Mouse (Mus musculus) left cerebral cortex, postnatal 36 days (tissue): Measurements from ENCODE around the gene Rgs14. TPM values are rescaled to one million over a fixed set of nuclear protein-coding genes. Genes with fewer than 3 reads are reported as not detected.

ENCODE experiments used
- DNase-seq, 2 experiments: peaks; one replicate each; pipeline ENCODE4 v3.0.0; 2021 to 2022; ENCODE audit warnings: low spot score in 2 of 2, mixed read lengths in 1 of 2
- intact Hi-C: fragments of 180-260 bp; cut with DNase I; formaldehyde crosslinking; loops from one replicate; pipeline ENCODE4 v1.15.1; 2025
- total RNA-seq, 2 experiments: library from RNA; stranded (reverse); gene quantifications; 2 replicates each; pipeline ENCODE4 v1.2.3; 2021

Gene Rgs14
- total RNA-seq, 2 experiments from 2014 or later: 52.3 to 53.7 TPM

DNA sequence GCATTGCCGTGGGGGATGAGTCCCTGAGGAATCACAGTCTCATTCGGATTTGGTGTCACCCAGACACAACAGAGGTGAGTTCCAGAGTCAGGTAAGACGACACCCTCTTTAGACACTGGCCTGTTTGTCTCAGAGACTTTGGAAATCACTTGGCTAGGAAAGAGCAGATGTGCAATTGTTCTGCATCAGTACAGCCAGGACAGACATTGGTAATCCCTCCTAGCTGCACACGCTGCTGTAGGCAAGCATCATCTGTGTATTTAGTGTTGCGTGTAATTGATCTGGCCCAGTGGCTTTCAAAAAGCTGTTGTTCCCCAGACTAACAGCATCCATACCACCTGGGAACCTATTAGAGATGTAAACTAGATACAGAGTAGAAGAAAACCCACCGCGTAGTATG lies 33.7 kb downstream of the Rgs14 start:
- DNase-seq: no peak
- intact Hi-C loops: no loop called here

DNA sequence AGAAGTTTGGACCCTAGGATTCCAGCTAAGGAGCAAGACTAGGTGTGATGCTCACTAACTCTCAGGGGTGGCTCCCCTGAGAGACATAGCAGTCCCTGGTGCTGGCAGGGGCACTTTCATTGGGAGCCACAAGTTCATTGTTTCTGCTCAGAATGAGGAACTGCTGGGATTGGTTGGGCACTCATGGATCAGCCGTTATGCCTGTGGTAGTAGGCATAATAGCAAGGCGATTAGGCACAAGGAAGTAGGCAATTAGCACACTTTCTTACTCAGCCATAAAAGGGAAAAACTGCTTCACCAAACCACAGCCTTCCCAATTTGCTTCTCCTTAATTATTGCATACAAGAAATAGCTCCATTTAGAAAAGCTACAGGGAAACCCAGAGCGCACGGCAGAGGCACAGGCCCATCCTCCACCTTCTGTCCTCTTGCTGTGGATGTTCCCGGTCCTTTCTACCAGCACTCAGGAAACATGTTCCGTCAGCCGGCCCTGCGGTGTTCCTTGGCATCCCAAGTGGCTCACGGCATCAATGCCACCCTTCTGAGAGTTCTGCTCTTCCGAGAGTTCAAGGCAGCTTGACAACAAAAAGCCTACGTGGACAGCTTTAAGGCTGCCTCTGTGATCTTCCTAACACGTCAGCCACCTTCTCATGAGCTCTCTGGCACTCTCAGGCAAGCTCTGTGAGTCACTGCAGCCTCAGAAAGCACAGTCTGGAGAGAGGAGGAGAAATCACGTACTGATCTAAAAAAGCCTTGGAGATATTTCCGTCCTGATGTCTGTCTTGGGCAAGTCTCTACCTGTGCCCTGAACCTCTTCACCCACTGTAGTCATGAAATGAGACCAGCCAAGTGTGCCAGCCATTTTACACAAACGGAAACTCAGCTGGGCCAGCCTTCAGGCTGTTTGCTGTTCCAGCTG lies 34.7 kb downstream of the Rgs14 start:
- intact Hi-C loops: loop anchor here (2.0 kb wide), 2 partner anchors 63 to 109 kb away; partner anchors contain the start of gene Pdlim7
- peak; percentile 57 to 71 for DNase-seq

DNA sequence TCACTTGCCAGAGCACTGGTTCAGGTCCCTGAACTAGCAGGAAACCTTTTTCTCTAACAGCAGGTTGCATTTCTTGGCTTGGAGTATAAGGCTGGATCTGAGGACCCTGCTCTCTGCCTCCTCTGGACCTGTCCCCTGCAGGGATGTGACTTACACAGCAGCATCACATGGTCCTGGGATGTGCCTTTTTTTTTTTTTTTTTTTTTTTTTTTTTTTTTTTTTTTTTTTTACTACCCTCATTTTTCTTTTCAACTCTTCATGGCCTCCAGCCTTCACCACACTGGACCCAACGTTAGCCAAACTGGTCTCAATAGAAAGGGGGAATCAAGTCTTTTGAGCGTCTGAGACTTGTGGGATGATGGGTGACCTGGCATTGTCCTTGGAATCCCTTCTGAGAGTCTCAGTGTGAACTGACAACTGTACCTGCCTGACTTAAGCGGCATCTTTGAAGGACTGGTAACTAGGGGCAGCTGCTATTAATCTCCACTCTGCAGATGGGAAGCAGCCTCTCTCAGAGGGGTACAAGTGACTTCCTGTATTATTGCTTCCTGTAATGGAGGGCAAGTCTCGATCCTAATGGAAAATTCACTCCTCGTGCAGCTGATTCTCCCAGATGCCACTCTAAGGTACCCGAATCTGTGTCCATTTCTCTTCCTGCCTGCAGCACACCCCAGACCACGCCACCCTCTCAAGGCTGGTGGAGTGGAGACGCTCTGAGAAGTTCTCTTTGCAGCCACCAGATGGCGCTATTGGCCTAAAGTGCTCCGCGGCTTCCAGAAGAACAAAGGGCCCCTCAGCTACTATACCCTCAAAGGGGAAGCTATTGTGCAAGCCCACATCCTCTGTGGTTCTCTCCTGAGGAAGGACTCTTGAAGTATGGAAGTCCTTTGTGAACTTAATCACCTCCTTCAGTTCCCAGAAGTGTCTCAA lies 35.6 kb downstream of the Rgs14 start:
- intact Hi-C loops: loop anchor here (2.0 kb wide), 2 partner anchors 62 to 108 kb away; partner anchors contain the start of gene Pdlim7
- DNase-seq: peak; percentile 79

DNA sequence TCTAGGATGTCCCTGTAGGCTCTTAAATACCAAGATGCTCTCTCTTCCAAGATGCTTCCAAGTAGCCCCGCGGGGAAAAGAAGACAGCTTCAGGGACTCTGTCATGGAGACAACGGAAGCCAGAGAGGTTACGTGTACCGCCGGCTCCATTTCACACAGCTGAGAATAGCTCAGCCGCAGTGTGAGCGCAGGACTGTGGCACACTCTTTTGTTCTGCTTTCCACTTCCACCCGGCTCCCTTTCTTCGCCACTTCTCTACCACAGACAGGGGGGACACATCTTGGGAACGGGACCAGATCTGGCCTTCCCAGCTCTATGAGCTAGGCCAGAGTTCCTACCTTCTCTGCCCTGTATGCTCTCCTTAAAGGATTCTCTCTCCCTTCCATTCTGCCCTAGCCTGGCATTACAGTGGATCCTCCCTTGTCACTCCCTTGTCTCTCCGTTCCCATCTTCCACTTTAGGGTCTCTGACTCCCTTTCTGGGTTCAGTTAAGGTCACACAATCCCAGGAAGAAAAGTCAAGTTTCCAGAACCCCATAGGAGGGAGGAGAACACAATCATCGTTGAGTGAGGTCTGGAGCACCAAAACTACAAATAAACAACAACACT lies 36.4 kb downstream of the Rgs14 start:
- intact Hi-C loops: loop anchor here (2.0 kb wide), 2 partner anchors 61 to 107 kb away; partner anchors contain the start of gene Pdlim7
- DNase-seq: no peak

DNA sequence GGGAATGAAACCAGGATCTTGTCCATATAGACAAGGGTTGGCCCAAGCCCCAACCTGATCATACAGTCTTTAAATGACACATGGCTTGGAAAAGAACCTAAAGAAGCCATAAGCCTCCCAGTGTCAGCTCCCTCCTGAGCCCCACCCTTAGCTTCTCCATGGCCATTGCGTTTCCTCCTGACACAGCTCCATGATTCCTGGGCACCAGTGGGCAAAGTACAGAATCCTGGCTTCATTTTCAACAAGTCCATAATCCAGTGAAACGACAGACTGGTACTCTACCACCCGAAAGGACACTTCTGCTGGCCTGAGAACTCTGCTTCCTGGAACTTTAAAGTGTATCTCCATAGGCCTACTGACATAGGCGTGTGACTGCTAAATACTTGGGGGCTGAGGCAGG lies 37.8 kb downstream of the Rgs14 start:
- DNase-seq: no peak
- intact Hi-C loops: no loop called here

DNA sequence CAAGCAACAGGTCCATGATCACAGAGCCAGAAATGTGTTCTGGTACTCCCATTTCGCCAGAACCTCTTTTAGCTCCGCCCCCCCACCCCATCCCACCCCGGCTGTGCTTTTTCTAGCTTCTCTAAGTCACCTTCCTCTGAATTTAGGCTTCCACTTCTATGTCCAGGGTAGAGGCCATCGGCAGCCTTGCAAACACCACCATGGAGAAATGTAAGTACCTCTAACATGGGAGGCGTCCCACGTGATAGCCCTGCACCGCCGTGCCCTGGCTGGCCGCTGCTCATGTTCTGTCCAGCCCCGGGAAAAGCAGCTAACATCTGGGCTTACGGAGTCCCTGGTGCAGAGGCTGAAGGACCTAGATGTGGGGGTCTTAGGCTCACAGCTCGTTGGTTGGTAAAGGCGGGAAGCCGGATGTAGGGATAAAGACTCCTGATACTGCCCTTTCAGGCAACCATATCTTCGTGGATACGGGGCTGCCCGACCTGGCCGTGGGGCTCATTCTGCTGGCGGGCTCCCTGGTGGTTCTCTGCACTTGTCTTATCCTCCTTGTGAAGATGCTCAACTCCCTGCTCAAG lies 39.1 kb downstream of the Rgs14 start:
- DNase-seq: no peak
- intact Hi-C loops: no loop called here

DNA sequence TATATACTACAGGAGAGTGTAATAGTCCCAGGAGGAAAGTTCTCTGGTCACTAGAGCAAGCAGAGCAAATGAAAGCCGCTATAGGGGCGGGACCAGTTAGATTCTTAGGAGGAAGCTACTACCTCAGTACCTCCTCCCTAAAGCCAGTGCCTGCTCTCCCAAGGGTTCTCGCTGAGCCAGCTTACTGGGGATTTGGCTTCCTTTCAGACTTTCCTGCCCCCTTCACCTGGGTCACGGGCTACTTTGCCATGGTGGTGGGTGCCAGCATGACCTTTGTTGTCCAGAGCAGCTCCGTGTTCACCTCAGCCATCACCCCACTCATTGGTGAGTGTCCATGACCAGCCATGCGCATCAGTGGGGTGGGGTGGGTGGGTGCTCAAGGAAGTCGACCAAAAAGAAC lies 42.3 kb downstream of the Rgs14 start:
- intact Hi-C loops: no loop called here
- DNase-seq: no peak

DNA sequence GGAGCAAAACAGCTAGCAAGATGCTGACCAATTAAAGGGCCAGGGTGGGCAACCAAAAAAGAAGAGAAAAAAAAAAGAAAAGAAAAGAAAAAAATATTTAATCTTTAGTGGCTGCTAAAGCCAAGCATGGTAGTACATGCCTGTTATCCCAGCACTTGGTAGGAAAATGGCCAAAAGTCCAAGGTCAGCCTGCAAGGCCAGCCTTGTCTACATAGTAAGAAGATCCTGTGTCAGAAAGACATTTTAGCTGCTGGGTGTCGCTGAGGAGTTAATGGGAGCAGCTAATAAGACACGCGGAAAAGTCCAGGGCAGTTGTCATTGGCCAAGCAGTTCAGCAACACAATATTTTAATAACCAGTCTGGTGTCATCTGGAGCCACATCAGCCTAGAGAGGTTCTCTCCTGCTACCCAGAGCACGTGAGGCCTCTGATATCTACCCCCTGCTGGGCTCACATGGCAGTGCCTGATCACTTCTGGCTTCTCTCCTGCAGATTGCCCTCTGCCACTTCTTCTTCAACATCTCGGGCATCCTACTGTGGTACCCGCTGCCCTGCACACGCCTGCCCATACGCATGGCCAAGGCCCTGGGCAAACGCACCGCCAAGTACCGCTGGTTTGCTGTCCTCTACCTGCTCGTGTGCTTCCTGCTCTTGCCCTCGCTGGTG lies 43.2 kb downstream of the Rgs14 start:
- intact Hi-C loops: no loop called here

DNA sequence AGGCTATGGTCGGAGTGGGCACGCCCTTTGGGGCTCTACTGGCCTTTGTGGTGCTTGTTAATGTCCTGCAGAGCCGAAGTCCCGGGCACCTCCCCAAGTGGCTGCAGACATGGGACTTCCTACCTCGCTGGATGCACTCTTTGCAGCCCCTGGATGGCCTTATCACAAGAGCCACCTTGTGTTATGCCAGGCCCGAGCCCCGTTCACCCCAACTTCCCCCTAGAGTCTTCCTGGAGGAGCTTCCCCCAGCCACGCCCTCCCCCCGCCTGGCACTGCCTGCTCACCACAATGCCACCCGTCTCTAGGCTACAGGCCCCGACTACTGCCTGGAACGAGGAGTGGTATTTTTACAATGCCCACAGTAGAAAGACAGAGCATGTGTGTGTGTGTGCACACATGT lies 43.8 kb downstream of the Rgs14 start:
- DNase-seq: no peak
- intact Hi-C loops: no loop called here

More for the DNA sequence above, 43.2 kb downstream of the Rgs14 start:
- DNase-seq: no peak

DNA sequence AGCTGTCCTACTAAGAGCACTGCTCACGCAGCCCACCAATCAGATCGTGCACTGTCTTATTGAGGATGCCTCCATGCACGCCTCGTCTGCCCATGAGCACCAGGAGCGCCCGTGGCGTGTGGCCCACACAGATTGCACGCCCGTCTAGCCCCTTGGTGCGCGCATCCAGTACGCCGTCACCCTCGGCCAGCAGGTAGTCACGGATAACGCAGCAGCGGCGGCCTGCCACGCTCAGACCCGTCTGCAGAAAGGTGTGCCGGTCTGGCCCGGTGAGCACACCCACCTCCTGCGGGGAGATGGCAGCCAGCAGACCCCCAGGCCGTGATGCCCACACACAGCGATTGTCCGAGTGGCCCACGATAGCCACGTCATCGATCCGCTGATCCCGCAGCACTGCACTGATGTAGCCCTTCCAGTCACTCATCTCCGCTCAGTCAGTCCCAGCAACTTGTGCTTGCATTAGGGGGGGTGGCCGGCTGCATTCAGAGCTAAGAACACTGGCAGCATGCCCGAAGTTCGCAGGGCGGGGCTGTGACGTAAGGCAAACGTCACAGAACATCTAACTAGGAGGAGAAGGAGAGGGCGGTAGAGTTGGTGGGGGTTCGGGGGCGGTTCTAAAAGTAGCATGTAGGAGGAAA lies 45.3 kb downstream of the Rgs14 start, which contains the start of gene Pfn3:
Gene Pfn3 (minus strand): TSS at position 490 of the 638 bp plus-strand sequence.
- DNase-seq: peak; percentile 70 to 82
- intact Hi-C loops: no loop called here

DNA sequence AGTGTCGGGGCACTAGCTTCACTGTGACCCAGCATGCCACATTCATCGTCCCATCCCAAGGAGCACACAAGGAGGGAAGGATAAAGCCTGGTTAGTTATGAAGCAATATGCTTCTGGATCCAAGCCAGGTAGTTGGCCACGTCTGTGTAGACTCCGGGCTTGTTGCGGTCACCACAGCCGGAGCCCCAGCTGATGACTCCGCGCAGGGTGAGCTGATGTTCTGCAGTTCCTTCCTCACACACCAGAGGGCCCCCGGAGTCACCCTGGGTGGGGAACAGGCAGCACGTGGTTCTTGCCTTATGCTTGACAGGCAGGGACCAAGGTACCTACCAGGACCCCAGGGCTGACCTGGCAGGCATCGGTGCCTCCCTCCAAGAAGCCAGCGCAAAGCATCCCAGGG lies 48.5 kb downstream of the Rgs14 start:
- intact Hi-C loops: loop anchor here (2.0 kb wide), 2 partner anchors 27 to 53 kb away; partner anchors contain the start of gene Grk6
- peak; percentile 81 to 82 for DNase-seq

DNA sequence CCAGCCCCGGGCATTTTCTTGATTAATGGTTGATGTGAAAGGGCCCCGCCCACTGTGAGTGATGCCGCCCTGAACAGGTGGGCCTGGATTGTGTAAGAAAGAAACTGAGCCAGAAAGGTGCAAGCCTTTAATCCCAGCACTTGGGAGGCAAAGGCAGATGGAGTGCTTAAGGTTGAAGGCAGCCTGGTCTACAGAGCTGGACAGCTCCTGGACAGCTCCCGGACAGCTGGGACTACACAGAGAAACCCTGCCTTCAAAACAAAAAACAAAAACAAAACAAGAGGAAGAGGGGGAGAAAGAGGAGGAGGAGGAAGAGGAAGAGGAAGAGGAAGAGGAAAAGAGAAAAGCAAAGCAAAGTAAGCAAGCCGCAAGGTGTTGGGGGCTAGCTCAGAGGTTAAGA lies 49.6 kb downstream of the Rgs14 start:
- intact Hi-C loops: loop anchor here (2.0 kb wide), 2 partner anchors 26 to 52 kb away; partner anchors contain the start of gene Grk6
- no peak for DNase-seq

DNA sequence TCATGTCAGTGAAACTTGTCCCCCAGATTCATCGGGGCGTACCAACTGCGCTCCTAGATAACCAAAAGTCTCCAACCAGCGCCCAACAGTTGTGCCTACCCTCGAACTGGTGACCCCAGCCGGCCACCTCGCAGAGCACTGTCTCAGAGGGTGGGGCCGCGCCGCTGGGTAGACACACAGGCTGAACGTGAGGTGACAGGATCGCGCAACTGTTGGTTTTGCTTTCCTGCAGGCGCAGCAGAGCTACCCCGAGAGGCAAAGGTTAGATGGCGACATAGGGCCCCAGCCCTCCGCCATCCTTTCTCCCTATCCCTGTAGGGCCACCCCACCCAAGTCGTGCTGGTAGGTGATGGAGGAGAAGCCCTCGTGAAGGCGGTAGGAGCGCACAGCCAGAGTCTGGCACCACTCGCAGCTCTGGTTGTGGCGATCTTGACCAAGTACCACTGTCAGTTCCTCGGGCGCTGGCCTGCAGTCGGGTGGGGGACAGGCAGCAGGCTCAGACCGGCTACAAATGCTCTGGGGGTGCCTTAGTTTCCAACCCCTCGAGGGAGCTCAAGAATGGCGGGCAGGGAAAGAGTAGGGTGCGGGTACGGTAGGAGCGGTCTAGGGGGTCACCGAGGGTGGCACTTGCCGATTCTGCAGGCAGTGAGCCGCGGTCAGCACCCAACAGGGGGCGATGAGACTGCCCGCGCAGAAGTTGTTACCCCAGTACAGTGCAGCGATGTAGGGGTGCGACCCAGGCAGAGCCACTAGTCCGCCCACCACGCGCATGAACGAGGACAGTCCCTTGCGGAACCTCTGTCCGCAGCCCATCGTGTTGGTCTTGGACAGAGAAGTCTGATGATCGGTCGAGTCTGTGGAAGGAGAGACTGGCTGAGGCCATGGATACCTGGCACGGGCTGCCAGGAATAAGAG lies 50.7 kb downstream of the Rgs14 start:
- intact Hi-C loops: loop anchor here (5.0 kb wide), 1 partner anchor 117 kb away; the partner anchor contains the start of gene Ddx41
- no peak for DNase-seq

DNA sequence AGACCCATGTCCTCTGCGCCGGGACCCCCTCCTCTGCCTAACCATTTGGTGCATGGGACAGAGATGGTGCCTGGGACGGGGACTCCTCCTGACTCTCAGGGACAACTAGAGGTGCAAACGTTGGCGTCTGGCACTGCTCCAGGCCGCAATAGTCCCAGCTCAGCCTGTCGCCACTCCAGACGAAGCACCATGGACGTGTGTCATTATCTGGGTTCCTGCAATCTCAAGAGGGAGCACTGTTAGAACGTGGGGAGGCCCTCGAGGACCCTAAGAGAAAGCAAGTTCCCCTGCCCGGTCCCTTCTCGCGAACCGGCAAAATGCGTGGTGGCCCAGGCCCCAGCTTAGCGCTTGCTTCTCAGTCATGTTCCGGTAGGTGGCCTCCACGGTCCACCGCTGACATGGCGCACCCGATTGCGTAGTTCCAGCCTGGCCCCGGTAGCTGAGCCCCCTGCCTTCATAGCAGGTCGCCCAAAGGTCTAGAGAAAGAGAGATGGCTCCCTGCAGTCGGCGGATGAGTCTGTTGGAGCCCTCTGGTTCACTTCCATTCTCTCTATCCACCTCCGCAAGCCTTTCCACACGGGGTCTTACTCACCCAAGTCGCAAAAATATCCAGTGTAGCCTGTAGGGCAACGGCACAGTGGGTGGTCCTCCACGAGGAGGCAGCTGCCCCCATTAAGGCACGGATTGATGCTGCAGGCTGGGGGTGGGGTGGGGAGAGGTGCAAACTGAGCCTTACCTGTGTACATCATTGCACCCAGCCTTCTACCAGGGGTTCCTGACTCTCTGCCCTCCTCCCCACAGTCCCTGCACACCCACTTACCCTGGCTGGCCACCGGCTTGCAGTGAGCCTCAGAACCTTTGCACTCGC lies 51.6 kb downstream of the Rgs14 start:
- intact Hi-C loops: loop anchor here (5.0 kb wide), 1 partner anchor 116 kb away; the partner anchor contains the start of gene Ddx41
- DNase-seq: peak; percentile 62 to 66

DNA sequence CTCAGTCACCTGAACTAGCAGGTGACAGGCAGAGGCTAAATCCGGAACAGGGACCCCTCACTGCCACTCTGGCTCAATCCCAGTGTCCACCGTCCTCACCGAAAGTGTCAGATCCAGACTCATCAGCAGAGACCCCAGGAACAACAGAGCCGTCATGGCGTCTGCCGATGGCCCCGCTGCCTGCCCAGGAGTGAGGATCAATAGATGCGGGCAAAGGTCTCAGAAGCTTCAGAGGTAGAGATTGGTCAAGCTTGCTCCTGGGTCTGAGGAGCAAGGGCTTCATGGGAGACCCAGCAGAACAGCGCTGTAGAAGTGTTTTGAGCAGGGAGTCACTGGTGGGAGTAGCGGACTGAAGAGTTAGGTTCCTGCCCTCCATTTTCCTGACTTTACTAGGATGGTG lies 57.1 kb downstream of the Rgs14 start, which contains the start of gene F12:
Gene F12 (minus strand): TSS at position 181 of the 400 bp plus-strand sequence.
- DNase-seq: no peak
- intact Hi-C loops: no loop called here
